Mouse (Mus musculus): ENCODE measurements at regions not wholly inside any gene's neighbourhood (a gene's known extent, or its start where the extent isn't known, plus 50 kb on each side); places are given as distances from the start of the nearest gene placed in this dataset.

DNA sequence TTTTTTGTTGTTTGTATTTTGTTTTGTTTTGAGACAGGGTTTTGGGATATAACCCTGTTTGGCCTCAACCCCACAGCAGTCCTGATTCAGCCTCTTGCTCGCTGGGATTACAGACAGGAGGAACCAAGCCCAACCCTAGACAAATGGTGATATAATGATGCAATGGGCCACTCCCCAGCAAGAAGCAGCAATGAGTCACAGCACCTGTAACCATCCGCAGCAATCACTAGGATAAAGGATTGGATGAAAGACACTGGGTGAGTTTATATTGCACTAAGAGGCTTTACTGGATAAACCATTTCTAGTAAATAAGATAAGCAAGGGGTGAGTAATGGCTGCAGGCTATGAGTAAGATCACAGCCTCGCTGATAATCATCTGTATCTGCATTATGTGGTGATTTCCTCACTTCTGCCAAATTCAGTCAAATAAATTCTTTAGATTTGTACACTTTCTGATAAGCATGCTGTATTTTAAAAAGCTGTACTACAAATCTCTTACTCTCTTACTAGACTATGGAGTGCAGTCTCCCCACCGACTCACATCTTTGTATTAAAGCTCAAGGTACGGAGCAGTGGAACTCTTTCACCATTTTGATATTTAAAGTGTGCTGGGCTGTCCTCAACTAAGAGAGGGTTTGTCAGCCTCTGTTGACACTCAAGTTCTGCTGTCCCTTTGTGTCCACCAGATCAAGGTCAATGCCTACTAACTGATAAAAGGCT, 57.6 kb upstream of the Tle4 start:
- no peak for DNase-seq
